Mouse (Mus musculus) liver, embryonic 16.5 days (tissue): ENCODE data around the gene Ptpro. TPM values are rescaled to one million over a fixed set of nuclear protein-coding genes. Genes with fewer than 3 reads are reported as not detected.
A peak's percentile ranks its signal among the peaks of the same experiment; 100 is the strongest.
"Not testable (repeated sequence)": the region's sequence is repeated elsewhere in the genome, so short reads cannot be mapped to it uniquely, and the experiment has no call there.

ENCODE experiments used
- ATAC-seq: fragments of 200-750 bp; cut with Nextera tagmentation; 2 replicates; pipeline ENCODE4 v1.8.0; 2017; ENCODE audit warnings: low read depth, mild to moderate bottlenecking, moderate number of reproducible peaks, moderate library complexity
- H3K27ac ChIP-seq: fragments of 300-500 bp; sonication (generic); 2 replicates; pipeline ENCODE4 v1.5.1; 2014; ENCODE audit warnings: mild to moderate bottlenecking, low read length
- H3K27me3 ChIP-seq: fragments of 300-500 bp; sonication (generic); 2 replicates; pipeline ENCODE4 v1.6.1; 2014; ENCODE audit warnings: low read depth, low read length, mixed read lengths; ENCODE audit not compliant: control insufficient read depth, insufficient read depth
- H3K36me3 ChIP-seq: fragments of 300-500 bp; sonication (generic); 2 replicates; pipeline ENCODE4 v1.6.1; 2014; ENCODE audit warnings: mild to moderate bottlenecking; ENCODE audit not compliant: control insufficient read depth, insufficient read depth
- H3K4me1 ChIP-seq: fragments of 300-500 bp; sonication (generic); 2 replicates; pipeline ENCODE4 v1.6.1; 2014; ENCODE audit warnings: low read depth, low read length, mixed read lengths; ENCODE audit not compliant: control insufficient read depth
- H3K4me2 ChIP-seq: fragments of 300-500 bp; sonication (generic); 2 replicates; pipeline ENCODE4 v1.6.1; 2014; ENCODE audit warnings: low read depth, low read length, mixed read lengths
- H3K4me3 ChIP-seq: fragments of 300-500 bp; sonication (generic); 2 replicates; pipeline ENCODE4 v1.5.1; 2014; ENCODE audit warnings: low read depth, mild to moderate bottlenecking, low read length
- H3K9ac ChIP-seq: fragments of 300-500 bp; sonication (generic); 2 replicates; pipeline ENCODE4 v1.6.1; 2014; ENCODE audit warnings: low read depth, low read length
- H3K9me3 ChIP-seq: fragments of 300-500 bp; sonication (generic); replicated peaks from 2 replicates; pipeline ENCODE4 v1.6.1; 2016; ENCODE audit warnings: low read length; ENCODE audit not compliant: control insufficient read depth
- WGBS: fragments of 180-500 bp; shearing (Covaris S2); extraction: QIAGEN DNeasy Blood & Tissue Kit; methylation state at CpG from one replicate; pipeline ENCODE4 v1.1.7; 2014; ENCODE audit not compliant: insufficient replicate concordance; 5-methylcytosine and 5-hydroxymethylcytosine counted together
- polyA plus RNA-seq: library from polyadenylated mRNA; unstranded; fragments of >200 nt; fragmentation: Nextera tagmentation; extraction: Ambion mirVana; gene quantifications from 2 replicates; pipeline ENCODE4 v1.2.1, GENCODE M21; 2015

Ptpro gene
- polyA plus RNA-seq, 1 experiment from 2014 or later, result 1.3 TPM

DNA sequence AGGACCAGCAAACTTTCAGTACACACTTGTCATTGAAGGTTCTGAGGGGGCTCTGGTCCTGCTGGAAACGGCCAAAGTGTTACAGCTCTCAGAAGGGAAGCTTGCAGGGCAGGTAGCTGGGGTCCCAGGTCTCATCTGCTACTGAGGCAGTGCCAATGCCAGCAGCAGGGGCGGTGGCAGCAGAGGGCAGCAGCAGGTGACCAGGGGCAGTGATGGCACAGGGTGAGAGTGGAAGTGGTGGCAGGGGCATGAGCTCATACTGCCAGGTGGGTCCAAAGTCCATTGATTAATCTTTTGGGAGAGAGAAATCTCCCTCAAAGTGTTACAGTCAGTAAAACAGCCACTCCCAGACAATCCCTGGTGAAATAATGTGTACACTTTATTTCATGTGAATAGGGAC, 214.1 kb downstream of the Ptpro start:
- Histone ChIP-seq H3K9me3 (no peaks in the 10 kb centered on the region), H3K4me2 (no peak overlapping the region), H3K27ac (no peak overlapping the region), H3K4me1 (no peaks in the 10 kb centered on the region), H3K9ac (no peak overlapping the region), H3K36me3 (no peaks in the 10 kb centered on the region), H3K27me3 (no peaks in the 10 kb centered on the region), H3K4me3 (no peak overlapping the region)
- WGBS, result 50% methylated on average over 2 of the region's 2 CpGs
- ATAC-seq, result no peak

DNA sequence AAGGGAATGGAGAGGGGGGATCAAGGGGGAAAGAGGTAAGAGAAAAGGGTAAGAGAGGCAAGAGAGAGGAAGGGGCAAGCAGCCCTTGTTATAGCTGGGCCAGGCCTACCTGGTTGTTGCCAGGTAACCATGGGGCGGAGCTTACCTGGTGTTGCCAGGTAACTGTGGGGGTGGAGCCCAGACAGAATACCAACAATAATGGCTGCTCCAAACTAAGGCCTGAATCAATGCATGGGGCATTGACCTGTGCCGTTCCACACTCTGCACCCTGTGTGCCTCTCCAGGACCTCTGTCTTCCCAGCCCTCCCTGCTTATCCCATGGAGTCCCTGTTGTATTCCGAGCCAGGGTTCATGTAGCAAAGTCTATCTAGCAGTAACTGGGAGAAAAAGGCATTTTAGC, 215.6 kb downstream of the Ptpro start:
- no peak for ATAC-seq
- Histone ChIP-seq H3K36me3 (no peaks in the 10 kb centered on the region), H3K27me3 (no peaks in the 10 kb centered on the region), H3K9me3 (no peaks in the 10 kb centered on the region), H3K9ac (no peak overlapping the region), H3K4me3 (no peak overlapping the region), H3K27ac (no peak overlapping the region), H3K4me1 (no peaks in the 10 kb centered on the region), H3K4me2 (no peak overlapping the region)
- WGBS, result 60% methylated on average over 3 of the region's 3 CpGs

DNA sequence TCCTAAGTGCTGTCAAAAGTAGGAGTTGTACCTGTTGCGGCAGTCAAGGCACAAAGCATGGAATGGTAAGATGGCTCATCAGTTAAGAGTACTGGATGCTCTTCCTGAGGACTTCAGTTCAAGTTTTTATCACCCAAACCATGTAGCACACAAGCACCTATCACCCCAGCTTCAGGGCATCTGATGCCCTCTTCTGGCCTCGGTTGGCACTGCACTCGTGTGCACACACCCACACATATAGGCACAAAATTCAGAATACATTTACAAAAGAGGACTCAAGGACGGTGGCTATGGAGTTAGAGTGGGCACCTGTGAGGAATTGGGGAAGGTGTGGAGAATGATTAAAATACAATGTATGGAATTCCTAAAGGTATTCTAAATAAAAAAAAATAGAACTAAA, 217.4 kb downstream of the Ptpro start:
- WGBS, result 76% methylated on average over 4 of the region's 4 CpGs
- Histone ChIP-seq H3K27ac (no peak overlapping the region), H3K4me1 (no peaks in the 10 kb centered on the region), H3K4me2 (no peak overlapping the region), H3K27me3 (no peaks in the 10 kb centered on the region), H3K9ac (no peak overlapping the region), H3K4me3 (no peak overlapping the region), H3K36me3 (no peaks in the 10 kb centered on the region), H3K9me3 (no peaks in the 10 kb centered on the region)
- no peak for ATAC-seq

DNA sequence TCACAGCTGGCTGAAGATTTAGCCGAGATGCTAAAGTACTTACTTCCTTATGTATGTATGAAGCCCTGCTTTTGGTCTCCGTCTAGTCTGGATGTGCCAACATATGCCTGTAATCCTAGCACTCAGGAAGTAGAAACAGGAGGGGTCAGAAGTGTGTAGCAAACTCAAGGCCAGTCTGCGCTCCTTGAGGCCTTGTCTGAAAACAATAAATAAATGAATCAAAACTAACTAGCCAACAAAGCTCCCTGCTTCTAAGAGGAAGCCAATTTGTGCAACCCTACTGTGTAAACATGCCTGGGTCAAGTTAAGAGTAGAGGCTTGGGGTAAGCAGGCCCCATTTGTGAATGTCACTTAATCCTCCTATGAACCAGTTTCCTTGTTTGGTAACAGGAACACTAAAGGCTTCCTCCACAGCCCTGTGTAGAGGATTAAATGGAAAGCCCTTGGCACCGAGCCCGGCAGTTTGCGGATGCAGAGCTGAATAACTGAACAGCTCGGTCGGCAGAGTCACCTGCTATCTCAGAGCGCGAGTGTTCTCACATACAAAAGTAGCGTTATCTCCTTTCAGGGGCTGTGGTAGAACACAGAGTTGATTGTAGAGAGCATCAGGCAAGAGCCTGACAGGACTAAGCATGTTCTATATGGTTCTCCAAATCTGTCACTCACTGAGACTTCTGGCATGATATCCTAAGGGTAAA, 218.9 kb downstream of the Ptpro start:
- 0 out of 2 replicates have a peak, but pooled peaks have one; percentile 11 for ATAC-seq
- Histone ChIP-seq H3K4me2 (no peak overlapping the region), H3K9ac (no peak overlapping the region), H3K4me1 (no peaks in the 10 kb centered on the region), H3K27me3 (no peaks in the 10 kb centered on the region), H3K4me3 (no peak overlapping the region), H3K27ac (peak overlapping the region; percentile 9; the same call in 1 of the 2 replicates), H3K9me3 (no peaks in the 10 kb centered on the region), H3K36me3 (no peaks in the 10 kb centered on the region)
- 66% methylated on average over 11 of the region's 11 CpGs for WGBS

DNA sequence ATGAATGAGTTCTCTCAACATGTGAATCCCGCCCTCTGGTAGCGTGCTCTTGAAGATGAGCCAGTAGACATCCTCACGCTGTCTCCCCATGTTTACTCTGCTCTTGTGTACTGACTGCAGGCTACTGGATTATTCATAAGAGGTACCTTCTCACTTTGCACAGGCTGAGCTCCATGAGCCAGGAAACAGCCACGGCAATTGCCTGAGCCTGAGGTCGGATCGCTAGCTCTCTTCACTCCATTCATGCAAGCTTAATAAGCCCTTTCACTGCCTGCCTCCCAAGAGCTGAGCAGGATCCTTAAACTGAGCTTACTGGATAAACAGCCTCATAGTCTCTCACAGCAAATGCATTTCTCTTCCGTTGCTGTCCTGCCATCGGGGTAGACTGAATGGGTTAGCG, 220.0 kb downstream of the Ptpro start:
- Histone ChIP-seq H3K4me3 (no peak overlapping the region), H3K27ac (no peak overlapping the region), H3K9me3 (no peaks in the 10 kb centered on the region; the same call in 1 of the 2 replicates), H3K27me3 (no peaks in the 10 kb centered on the region), H3K4me2 (no peak overlapping the region), H3K36me3 (no peaks in the 10 kb centered on the region), H3K9ac (no peak overlapping the region), H3K4me1 (no peaks in the 10 kb centered on the region)
- WGBS, result 78% methylated on average over 9 of the region's 9 CpGs
- no peak for ATAC-seq

DNA sequence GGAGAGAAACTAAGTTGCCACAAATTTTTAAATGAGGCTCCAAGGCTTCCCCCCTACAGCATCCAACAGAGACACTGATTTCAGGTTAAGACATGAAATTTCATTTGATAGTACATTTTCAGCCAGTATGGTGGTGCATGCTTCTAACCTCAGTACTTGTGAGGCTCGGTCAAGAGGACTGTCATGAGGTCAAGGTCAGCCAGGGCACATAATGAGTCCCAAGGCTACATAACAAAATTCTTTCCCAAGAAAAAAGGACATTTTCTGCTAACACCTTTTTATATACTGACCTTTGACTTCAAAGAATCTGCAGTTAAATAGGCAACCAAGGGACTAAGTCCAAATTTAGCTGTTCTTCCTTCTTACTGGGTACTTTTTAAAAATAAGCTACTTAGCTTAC, 221.3 kb downstream of the Ptpro start:
- H3K4me2 ChIP-seq, result no peak overlapping the region
- H3K27ac ChIP-seq, result no peak overlapping the region
- H3K27me3 ChIP-seq, result no peaks in the 10 kb centered on the region
- WGBS, result 45% methylated on average over 1 of the region's 1 CpGs
- no peaks in the 10 kb centered on the region for H3K4me1 ChIP-seq
- H3K9me3 ChIP-seq, result no peaks in the 10 kb centered on the region; the same call in 1 of the 2 replicates
- H3K9ac ChIP-seq, result no peak overlapping the region
- ATAC-seq, result no peak
- no peak overlapping the region for H3K4me3 ChIP-seq
- no peaks in the 10 kb centered on the region for H3K36me3 ChIP-seq

DNA sequence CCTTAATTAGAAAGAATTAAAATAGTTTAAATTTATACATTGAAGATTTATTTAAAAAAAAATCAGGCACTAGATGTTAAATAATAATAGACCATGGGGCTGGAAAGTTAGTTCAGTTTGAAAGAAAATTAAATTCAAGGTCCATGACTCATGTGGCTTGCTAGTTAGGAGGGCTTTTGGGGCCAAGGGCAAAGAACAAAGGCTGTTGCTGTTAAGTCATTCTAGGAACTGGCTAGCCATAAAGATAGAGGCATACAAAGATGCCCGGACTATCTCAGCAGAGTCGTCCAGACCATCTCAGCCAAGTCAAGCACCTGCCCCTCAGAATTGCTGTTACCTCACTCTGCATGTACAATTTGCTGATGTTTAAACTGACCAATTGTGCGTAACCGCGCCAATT, 223.6 kb downstream of the Ptpro start:
- not testable (repeated sequence) for H3K27ac ChIP-seq, H3K9ac ChIP-seq, H3K4me3 ChIP-seq, H3K36me3 ChIP-seq, H3K27me3 ChIP-seq, H3K4me1 ChIP-seq, H3K9me3 ChIP-seq, H3K4me2 ChIP-seq, ATAC-seq
- WGBS, result 86% methylated on average over 5 of the region's 5 CpGs

DNA sequence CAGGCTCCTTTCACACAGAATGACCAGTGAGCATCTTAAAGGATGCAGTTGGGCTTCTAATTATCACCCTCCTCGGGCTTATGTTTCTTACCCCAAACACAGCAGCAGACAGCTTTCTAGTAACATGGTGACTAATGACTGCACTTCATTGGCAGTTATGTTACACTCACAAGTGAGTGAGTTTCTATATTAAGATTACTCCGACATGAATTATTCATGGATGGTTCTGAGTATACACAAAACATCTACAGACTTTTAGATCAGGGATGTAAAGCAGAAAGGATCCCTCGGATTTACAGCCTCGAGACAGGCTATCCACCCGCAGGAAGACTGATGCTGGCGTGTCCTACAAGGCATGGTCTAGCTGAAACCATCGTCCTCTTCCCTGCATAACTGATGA, 230.8 kb downstream of the Ptpro start:
- no peak overlapping the region for H3K4me2 ChIP-seq
- H3K36me3 ChIP-seq, result no peaks in the 10 kb centered on the region
- no peak overlapping the region for H3K9ac ChIP-seq
- no peaks in the 10 kb centered on the region for H3K9me3 ChIP-seq
- H3K4me1 ChIP-seq, result no peaks in the 10 kb centered on the region
- no peak overlapping the region for H3K4me3 ChIP-seq
- no peak for ATAC-seq
- no peak overlapping the region for H3K27ac ChIP-seq
- 64% methylated on average over 7 of the region's 7 CpGs for WGBS
- no peaks in the 10 kb centered on the region for H3K27me3 ChIP-seq

DNA sequence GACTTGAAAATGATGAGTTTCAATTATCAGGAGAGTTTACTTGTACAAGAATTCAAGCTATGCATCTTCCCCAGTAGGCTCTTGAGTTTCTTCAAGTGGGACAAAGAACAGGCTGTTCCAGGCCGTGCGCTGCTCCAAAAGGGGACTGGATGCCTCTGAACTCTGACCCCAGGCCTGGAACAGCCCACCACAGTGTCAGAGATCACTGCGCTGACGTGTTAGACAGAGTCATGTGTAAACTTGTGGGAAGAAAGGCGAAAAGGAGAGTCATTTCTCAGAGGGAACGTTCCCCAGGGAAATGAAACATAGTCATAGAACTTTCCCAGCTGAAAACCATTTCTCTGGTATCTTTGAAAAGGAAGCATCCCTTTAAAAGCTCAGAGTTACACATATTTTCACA, 235.3 kb downstream of the Ptpro start:
- no peaks in the 10 kb centered on the region for H3K27me3 ChIP-seq
- ATAC-seq, result no peak
- H3K4me3 ChIP-seq, result no peak overlapping the region
- H3K4me1 ChIP-seq, result no peaks in the 10 kb centered on the region
- H3K27ac ChIP-seq, result no peak overlapping the region
- no peaks in the 10 kb centered on the region for H3K36me3 ChIP-seq
- H3K4me2 ChIP-seq, result no peak overlapping the region
- WGBS, result 73% methylated on average over 6 of the region's 6 CpGs
- H3K9ac ChIP-seq, result no peak overlapping the region
- H3K9me3 ChIP-seq, result no peaks in the 10 kb centered on the region
